Mouse (Mus musculus) adrenal gland, postnatal 0 days (tissue): ENCODE results near the gene Cnfn. TPM values are rescaled to one million over a fixed set of nuclear protein-coding genes. Genes with fewer than 3 reads are reported as not detected.

Experiments used
- polyA plus RNA-seq: library from polyadenylated mRNA; unstranded; fragments of >200 nt; fragmentation: Nextera tagmentation; extraction: Ambion mirVana; gene quantifications from 2 replicates; pipeline ENCODE4 v1.2.1, GENCODE M21; 2015

The Cnfn gene
- 0.87 and 12.3 TPM in 2 replicates for polyA plus RNA-seq

DNA sequence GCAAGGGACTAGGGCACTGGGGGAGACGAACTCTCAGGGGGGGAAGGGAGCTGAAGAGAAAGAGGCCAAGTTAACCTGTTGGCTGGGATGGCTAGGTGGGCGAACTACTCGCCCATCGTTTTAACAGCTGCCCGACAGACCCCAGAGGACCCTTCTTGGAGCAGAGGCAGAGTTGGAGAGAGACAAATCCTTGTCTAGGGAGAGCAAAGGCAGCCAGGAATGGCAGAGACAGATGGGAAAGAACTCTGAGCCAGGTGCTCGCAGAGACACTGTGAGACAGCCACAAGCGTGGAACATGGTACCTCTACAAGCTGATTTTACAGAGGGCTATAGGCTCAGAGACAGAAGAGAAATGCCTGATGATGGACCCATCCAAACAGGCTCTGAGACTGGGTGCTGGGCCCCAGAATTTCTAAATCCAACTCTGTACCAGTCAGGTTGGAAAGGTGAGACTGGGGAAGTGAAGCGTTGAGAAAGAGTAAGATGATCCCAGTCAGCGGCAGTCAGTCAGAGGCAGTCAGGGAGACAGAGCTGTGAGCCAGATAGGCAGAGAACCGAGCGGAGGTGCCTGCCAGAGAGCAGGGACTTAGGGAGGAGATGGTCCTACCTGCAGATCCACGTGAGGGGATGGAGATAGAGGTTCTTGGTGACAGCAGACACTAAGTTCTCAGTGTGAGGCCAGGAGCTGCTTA, at the start of gene Cnfn:
TSS of gene Cnfn (minus strand) at position 667 of the 692 bp plus-strand sequence.

DNA sequence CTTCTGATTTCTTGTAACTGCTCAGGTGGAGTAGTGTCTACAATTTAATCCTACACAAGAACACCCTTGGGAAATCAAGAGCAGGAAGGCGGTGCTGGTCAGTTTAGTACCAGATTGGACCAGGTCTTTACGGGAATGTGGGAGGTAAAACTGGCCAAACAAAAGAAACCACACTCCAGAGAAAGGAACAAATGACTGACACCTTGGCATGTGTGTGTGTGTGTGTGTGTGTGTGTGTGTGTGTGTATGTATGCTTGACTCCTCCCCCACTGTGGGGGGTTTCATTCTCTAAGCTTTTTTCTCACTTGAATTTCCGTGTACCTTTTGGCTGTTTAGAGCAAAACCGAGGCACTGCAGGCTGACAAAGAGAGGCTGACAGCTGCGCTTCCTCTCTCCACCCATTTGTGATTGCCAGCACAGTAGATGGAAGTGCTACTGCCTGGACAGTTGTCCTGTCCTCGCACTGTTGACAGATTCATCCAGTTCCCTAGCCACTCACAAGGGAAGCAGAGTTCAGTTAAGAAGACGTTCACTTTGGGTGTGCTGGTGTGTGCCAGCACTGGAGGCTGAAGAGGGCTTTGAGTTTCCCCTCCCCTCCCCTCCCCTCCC, 43.4 kb upstream of the Cnfn start, which contains the start of gene Cxcl17:
TSS of gene Cxcl17 (minus strand) at position 54 of the 609 bp plus-strand sequence.

GRCm38 (mm10) chr7:25398610-25399009, 29.1 kb upstream of the Cnfn start, which contains the start of gene Lipe:
Lipe (minus strand) TSS chr7:25398710.

Other genes with a start within 250 kb of the Cnfn start
- 4.9 and 12.6 TPM in 2 replicates for gene Pou2f2, start 190.0 kb downstream of the Cnfn start, polyA plus RNA-seq
- 12.6 and 13.3 TPM in 2 replicates for gene Dedd2, start 149.1 kb downstream of the Cnfn start, polyA plus RNA-seq
- gene Zfp526, start 148.3 kb downstream of the Cnfn start, polyA plus RNA-seq, result 1.5 and 2.4 TPM in 2 replicates
- gene Gsk3a, start 131.9 kb downstream of the Cnfn start, polyA plus RNA-seq, result 8.4 and 10.2 TPM in 2 replicates
- 7.6 and 8.3 TPM in 2 replicates for gene Erf, start 119.0 kb downstream of the Cnfn start, polyA plus RNA-seq
- 21.1 and 23.1 TPM in 2 replicates for gene Cic, start 102.0 kb downstream of the Cnfn start, polyA plus RNA-seq
- 102 and 162 TPM in 2 replicates for gene Pafah1b3, start 71.7 kb downstream of the Cnfn start, polyA plus RNA-seq
- gene Prr19, start 68.3 kb downstream of the Cnfn start, polyA plus RNA-seq, result 0.13 TPM in 1 of 2 replicates, not detected in the other
- gene Tmem145, start 63.6 kb downstream of the Cnfn start, polyA plus RNA-seq, result 3.8 and 7.2 TPM in 2 replicates
- gene Megf8, start 52.6 kb downstream of the Cnfn start, polyA plus RNA-seq, result 7.3 and 8.4 TPM in 2 replicates
- gene Lipe, start 29.0 kb upstream of the Cnfn start, polyA plus RNA-seq, result 12.9 and 34.8 TPM in 2 replicates
- 0.43 TPM in 1 of 2 replicates, not detected in the other for gene Cxcl17, start 43.2 kb upstream of the Cnfn start, polyA plus RNA-seq
- gene Ceacam1, start 107.9 kb upstream of the Cnfn start, polyA plus RNA-seq, result 9.0 and 17.7 TPM in 2 replicates
- 0.08 TPM in 1 of 2 replicates, not detected in the other for gene Ceacam2, start 170.1 kb upstream of the Cnfn start, polyA plus RNA-seq
- gene Erich4, start 246.2 kb upstream of the Cnfn start, polyA plus RNA-seq, result 0.19 TPM in 1 of 2 replicates, not detected in the other
- gene Dmac2, start 249.7 kb upstream of the Cnfn start, polyA plus RNA-seq, result 19.7 and 31.0 TPM in 2 replicates